Mouse (Mus musculus): Measurements from ENCODE around the gene Katnb1.

Gene Katnb1

GRCm38 (mm10) chr8:95140555-95140954, 59.6 kb downstream of the Katnb1 start:
- no peak for DNase-seq (ENCODE audit: low spot score in 2 of 2)

DNA sequence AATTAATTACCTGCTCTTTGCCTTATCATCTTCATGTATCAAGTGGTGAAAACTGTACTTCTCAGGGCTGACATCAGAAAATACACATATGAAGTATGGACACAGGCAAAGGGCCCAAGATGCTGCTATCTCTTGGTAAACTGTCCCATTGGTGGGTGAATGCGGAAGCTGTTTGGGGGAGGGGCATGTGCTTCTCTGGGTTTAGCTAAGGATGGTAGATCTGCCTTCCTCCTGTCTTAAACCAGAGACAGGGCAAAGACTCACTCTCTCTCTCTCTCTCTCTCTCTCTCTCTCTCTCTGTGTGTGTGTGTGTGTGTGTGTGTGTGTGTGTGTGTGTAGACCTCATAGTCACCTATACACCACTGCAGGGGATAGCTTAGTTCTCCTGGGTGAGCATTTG, 60.0 kb downstream of the Katnb1 start:
- DNase-seq (ENCODE audit: low spot score in 2 of 2): no peak

DNA sequence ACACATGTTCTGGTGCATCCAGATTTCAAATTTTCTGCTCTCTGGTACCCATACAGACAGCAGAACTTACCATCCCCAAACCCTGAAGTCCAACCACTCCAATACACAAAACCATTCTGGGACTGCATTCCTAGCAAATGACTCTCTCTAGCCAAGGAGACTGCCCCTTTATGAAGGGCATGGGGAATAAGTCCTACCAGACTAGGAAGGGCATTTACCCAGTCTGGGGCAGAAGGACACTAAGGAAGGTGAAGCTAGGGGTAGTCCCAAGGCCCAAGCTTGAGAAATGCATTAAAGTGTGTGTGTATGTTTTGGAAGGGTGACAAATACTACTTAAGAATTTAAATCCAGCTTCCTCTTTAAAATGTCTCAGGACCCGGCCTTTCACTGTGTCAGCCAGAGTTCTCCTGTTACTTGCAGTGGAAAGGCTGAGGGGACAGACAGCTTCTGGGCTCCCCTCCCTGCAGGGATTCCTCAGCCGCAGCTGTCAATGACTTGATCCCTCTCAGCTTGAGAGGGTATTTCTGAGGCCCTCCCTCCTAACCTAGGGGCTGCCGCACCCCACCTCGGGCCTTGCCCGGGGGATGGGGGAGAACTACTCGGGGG, 60.6 kb downstream of the Katnb1 start:
- no peak for DNase-seq (ENCODE audit: low spot score in 2 of 2)

DNA sequence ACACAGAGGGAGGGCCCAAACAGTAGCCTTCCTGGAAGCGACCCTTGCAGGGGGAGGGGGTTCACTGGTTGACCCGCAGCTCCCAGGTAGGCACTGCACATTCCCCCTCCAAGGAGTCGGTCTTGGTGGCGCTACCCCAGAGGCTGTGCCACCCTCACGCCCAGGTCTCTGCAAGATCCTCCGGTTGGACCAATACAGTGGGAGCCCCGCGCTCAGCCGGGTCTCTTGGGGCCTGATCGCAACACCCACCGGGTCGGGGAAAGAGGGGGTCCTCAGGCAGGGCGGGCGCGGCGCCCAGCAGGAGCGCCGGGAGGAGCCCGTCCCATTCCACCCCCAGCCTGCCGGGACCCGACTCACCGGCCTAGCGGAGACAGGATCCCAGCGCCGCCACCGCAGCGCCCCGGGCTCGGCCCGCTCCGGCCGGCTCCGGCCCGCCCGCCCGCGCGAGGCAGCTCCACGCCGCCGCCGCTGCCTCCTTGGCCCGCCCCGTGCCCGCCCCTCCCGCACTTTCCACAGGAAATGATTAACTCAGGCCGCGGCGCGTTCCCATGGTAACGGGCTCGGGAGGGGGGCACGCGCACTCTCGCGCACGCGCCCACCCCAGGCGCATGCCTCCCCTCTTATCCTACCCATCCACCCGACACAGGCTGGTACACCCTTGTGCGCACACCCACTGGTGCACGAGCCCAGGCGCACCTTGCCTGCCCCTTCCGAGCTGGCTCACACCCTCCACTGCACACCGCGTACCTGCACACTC, 61.3 kb downstream of the Katnb1 start:
- peak; percentile 78 to 89 for DNase-seq (ENCODE audit: low spot score in 2 of 2)

GRCm38 (mm10) chr8:95142985-95143804, 62.2 kb downstream of the Katnb1 start:
- peak in 1 of 2 experiments; percentile 52 for DNase-seq (ENCODE audit: low spot score in 2 of 2)

- DNase-seq (ENCODE audit: low spot score in 2 of 2): no peak
Measured at GRCm38 (mm10) chr8:95143805-95144630, 63.0 kb downstream of the Katnb1 start.

GRCm38 (mm10) chr8:95144631-95145015, 63.6 kb downstream of the Katnb1 start:
- no peak for DNase-seq (ENCODE audit: low spot score in 2 of 2)

DNA sequence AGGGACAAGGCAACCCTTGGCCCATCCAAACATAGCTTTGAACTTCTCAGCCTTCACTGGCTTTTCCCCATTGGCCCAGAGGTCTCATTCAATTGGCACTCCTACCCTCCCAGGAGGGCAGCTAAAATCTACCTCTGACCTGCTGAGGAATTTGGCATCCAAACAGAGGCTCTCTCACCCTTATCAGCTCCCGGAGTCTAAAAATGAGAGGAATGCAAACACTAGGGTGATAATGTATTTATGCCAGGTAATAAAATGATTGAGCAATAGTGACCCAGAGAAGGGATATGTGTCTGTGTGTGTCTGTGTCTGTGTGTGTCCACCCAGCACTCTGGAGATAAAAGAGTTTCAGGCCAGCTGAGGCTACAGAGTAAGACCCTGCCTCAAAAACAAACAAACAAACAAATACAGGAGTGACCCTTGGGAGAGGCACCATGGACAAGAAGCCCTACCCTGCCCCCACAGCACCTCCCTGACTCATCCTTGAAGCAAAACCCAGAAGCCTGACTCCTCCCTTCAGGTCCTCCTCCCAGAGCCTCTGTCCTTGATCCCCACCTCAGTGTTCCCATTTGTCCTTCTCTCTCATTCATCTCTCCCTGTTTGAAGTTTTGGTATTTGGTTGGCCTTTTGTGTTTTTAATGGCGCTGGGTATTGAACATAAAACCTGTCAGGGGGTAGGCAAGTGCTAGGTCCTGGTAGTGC, 65.2 kb downstream of the Katnb1 start:
- no peak for DNase-seq (ENCODE audit: low spot score in 2 of 2)

DNA sequence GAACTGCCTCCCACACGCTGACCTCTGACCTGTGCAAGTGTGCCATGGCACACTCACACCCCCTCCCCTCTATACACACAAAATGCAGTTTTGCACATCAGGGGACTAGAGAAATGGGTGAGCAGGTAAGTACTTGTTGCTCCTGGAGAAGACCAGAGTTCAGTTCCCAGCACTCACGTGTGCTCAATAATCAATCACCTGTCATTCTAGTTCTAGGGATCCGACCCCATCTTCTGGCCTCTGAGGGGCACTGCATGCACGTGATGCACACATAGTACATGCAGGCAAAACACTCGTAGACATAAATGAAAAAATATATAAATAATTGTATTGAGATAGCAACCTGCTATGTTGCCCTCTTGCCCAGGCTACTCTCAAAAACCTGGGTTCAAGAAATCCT, 65.9 kb downstream of the Katnb1 start:
- DNase-seq (ENCODE audit: low spot score in 2 of 2): no peak

DNA sequence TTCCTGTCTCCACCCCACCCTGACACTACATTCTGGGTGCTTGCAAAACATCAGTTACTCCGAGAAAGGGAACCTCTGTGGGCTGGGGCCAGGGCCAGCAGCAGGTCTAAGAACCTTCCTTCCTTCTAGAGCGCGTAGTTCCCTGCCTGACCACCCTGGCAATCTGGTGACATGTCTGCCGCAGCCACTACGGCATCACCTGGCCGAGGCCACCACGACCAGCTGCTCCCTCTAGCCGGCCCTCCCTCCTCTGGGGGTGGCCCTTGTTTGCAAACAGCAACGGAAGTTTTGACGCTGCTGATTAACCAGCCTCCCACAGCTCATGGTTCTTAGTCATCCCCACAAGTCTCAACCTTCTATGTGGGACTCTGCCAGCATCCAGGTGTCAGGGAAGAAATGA, 68.4 kb downstream of the Katnb1 start:
- no peak for DNase-seq (ENCODE audit: low spot score in 2 of 2)

DNA sequence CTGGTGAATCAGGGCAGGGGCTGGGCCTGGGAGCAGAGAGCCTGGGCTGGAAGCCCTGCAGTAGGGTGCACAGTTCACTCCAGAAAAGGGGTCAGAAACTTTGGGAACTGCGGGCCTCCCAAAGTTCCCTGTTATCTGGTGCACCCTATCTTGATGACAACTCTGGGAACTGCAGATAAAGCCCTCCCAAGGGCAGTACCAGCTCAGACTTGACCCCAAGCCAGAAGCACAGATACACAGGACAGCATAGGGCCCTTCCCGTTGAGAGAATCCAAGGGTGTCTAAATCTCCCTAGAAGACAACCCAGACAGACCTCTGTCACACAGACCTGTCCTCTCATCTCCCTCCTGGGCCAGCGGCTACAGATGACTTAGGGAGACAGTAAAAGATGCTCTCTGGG, 69.6 kb downstream of the Katnb1 start:
- DNase-seq (ENCODE audit: low spot score in 2 of 2): no peak
